Mouse (Mus musculus) hindbrain, embryonic 16.5 days (tissue): ENCODE measurements around the gene Arhgap17. TPM values are rescaled to one million over a fixed set of nuclear protein-coding genes. Genes with fewer than 3 reads are reported as not detected.

Experiments used
- ATAC-seq: fragments of 200-750 bp; cut with Nextera tagmentation; 2 replicates; pipeline ENCODE4 v1.8.0; 2017; ENCODE audit warnings: moderate TSS enrichment, moderate library complexity
- H3K27ac ChIP-seq: fragments of 300-500 bp; sonication (generic); 2 replicates; pipeline ENCODE4 v1.5.1; 2014; ENCODE audit warnings: low read depth, mild to moderate bottlenecking, control low read depth, low read length, moderate library complexity
- H3K27me3 ChIP-seq: fragments of 300-500 bp; sonication (generic); replicated peaks from 2 replicates; pipeline ENCODE4 v1.6.1; 2014; ENCODE audit warnings: low read length; ENCODE audit not compliant: control insufficient read depth, insufficient read depth
- H3K36me3 ChIP-seq: fragments of 300-500 bp; sonication (generic); 2 replicates; pipeline ENCODE4 v1.6.1; 2014; ENCODE audit warnings: mild to moderate bottlenecking, low read length, moderate library complexity, mixed read lengths; ENCODE audit not compliant: control insufficient read depth, insufficient read depth
- H3K4me1 ChIP-seq: fragments of 300-500 bp; sonication (generic); 2 replicates; pipeline ENCODE4 v1.6.1; 2014; ENCODE audit warnings: low read depth, low read length; ENCODE audit not compliant: control insufficient read depth, insufficient read depth
- H3K4me2 ChIP-seq: fragments of 300-500 bp; sonication (generic); 2 replicates; pipeline ENCODE4 v1.6.1; 2014; ENCODE audit warnings: mild to moderate bottlenecking, low read length, control low read depth, moderate library complexity
- H3K4me3 ChIP-seq: fragments of 300-500 bp; sonication (generic); 2 replicates; pipeline ENCODE4 v1.5.1; 2014; ENCODE audit warnings: mild to moderate bottlenecking, low read length, control low read depth, moderate library complexity
- H3K9ac ChIP-seq: fragments of 300-500 bp; sonication (generic); 2 replicates; pipeline ENCODE4 v1.6.1; 2014; ENCODE audit warnings: low read depth, mild to moderate bottlenecking, control low read depth, low read length, moderate library complexity
- H3K9me3 ChIP-seq: fragments of 300-500 bp; sonication (generic); 2 replicates; pipeline ENCODE4 v1.6.1; 2014; ENCODE audit warnings: mild to moderate bottlenecking, low read length, moderate library complexity; ENCODE audit not compliant: control insufficient read depth
- WGBS: fragments of 180-500 bp; shearing (Covaris S2); extraction: QIAGEN DNeasy Blood & Tissue Kit; methylation state at CpG from one replicate; pipeline ENCODE4 v1.1.7; 2014; 5-methylcytosine and 5-hydroxymethylcytosine counted together
- polyA plus RNA-seq: library from polyadenylated mRNA; unstranded; fragments of >200 nt; fragmentation: Nextera tagmentation; extraction: Ambion mirVana; gene quantifications from 2 replicates; pipeline ENCODE4 v1.2.1, GENCODE M21; 2015

Arhgap17 gene
- polyA plus RNA-seq = 8.8 and 11.2 TPM in 2 replicates

- ATAC-seq = peak; percentile 97
- under 1% methylated on average over 64 of the region's 64 CpGs for WGBS
- H3K9me3 ChIP-seq = no peaks in the 10 kb centered on the region
Observed at GRCm38 (mm10) chr7:123369759-123370481, at the start of gene Arhgap17, which contains the start of gene Lcmt1. TSS of gene Arhgap17 (minus strand) at chr7:123369915. TSS of gene Lcmt1 (plus strand) at chr7:123369784.

GRCm38 (mm10) chr7:123417661-123418060 is 47.9 kb upstream of the Arhgap17 start:
- H3K27me3 ChIP-seq = no peaks in the 10 kb centered on the region
- no peaks in the 10 kb centered on the region for H3K9me3 ChIP-seq
- H3K36me3 ChIP-seq = peaks cover 20% of the 10 kb centered on the region
- no peak for ATAC-seq
- H3K4me1 ChIP-seq = no peaks in the 10 kb centered on the region
- no peak overlapping the region for H3K4me3 ChIP-seq
- WGBS = 83% methylated on average over 3 of the region's 3 CpGs
- no peak overlapping the region for H3K9ac ChIP-seq
- no peak overlapping the region for H3K4me2 ChIP-seq
- no peak overlapping the region for H3K27ac ChIP-seq

More at GRCm38 (mm10) chr7:123369759-123370481, at the start of gene Arhgap17, which contains the start of gene Lcmt1:
- Histone ChIP-seq H3K9ac (peak within 1 kb of the TSS; percentile 85), H3K4me3 (peak within 1 kb of the TSS; percentile 89), H3K27ac (peak within 1 kb of the TSS; percentile 88), H3K4me2 (peak within 1 kb of the TSS; percentile 97), H3K27me3 (no peaks in the 10 kb centered on the region), H3K36me3 (no peaks in the 10 kb centered on the region), H3K4me1 (peaks cover 26% of the 10 kb centered on the region)

- no peak overlapping the region for H3K9ac ChIP-seq
- no peaks in the 10 kb centered on the region for H3K27me3 ChIP-seq
- H3K36me3 ChIP-seq = peaks cover 14% of the 10 kb centered on the region
- H3K4me1 ChIP-seq = no peaks in the 10 kb centered on the region
- no peak overlapping the region for H3K4me2 ChIP-seq
- 86% methylated on average over 4 of the region's 4 CpGs for WGBS
- no peaks in the 10 kb centered on the region for H3K9me3 ChIP-seq
- no peak overlapping the region for H3K4me3 ChIP-seq
- no peak for ATAC-seq
- no peak overlapping the region for H3K27ac ChIP-seq
Observed at GRCm38 (mm10) chr7:123416803-123417202, 47.1 kb upstream of the Arhgap17 start.

GRCm38 (mm10) chr7:123412143-123412542 is 42.4 kb upstream of the Arhgap17 start:
- H3K27me3 ChIP-seq = no peaks in the 10 kb centered on the region
- H3K9me3 ChIP-seq = no peaks in the 10 kb centered on the region
- no peak overlapping the region for H3K9ac ChIP-seq
- no peak overlapping the region for H3K4me3 ChIP-seq
- H3K4me2 ChIP-seq = no peak overlapping the region
- WGBS = 75% methylated on average over 3 of the region's 3 CpGs
- peaks cover 6% of the 10 kb centered on the region; the same call in 1 of the 2 replicates for H3K36me3 ChIP-seq
- H3K4me1 ChIP-seq = no peaks in the 10 kb centered on the region
- H3K27ac ChIP-seq = no peak overlapping the region
- ATAC-seq = no peak

- no peaks in the 10 kb centered on the region for H3K4me1 ChIP-seq
- ATAC-seq = no peak
- H3K4me3 ChIP-seq = no peak overlapping the region
- no peak overlapping the region for H3K9ac ChIP-seq
- H3K4me2 ChIP-seq = no peak overlapping the region
- no peaks in the 10 kb centered on the region for H3K27me3 ChIP-seq
- no peaks in the 10 kb centered on the region for H3K9me3 ChIP-seq
- no peak overlapping the region for H3K27ac ChIP-seq
- H3K36me3 ChIP-seq = peaks cover 6% of the 10 kb centered on the region; the same call in 1 of the 2 replicates
- 96% methylated on average over 1 of the region's 1 CpGs for WGBS
Observed at GRCm38 (mm10) chr7:123411109-123411508, 41.4 kb upstream of the Arhgap17 start.

GRCm38 (mm10) chr7:123410502-123410901 is 40.8 kb upstream of the Arhgap17 start:
- Histone ChIP-seq H3K9ac (no peak overlapping the region), H3K4me1 (no peaks in the 10 kb centered on the region), H3K27ac (no peak overlapping the region), H3K36me3 (peaks cover 6% of the 10 kb centered on the region; the same call in 1 of the 2 replicates), H3K4me3 (no peak overlapping the region), H3K4me2 (no peak overlapping the region), H3K27me3 (no peaks in the 10 kb centered on the region), H3K9me3 (no peaks in the 10 kb centered on the region)
- ATAC-seq = no peak
- WGBS = 95% methylated on average over 7 of the region's 7 CpGs

GRCm38 (mm10) chr7:123406988-123407387 is 37.3 kb upstream of the Arhgap17 start:
- ATAC-seq = no peak
- Histone ChIP-seq H3K4me1 (no peaks in the 10 kb centered on the region), H3K4me3 (no peak overlapping the region), H3K36me3 (peaks cover 15% of the 10 kb centered on the region; the same call in 1 of the 2 replicates), H3K27me3 (no peaks in the 10 kb centered on the region), H3K9ac (no peak overlapping the region), H3K9me3 (no peaks in the 10 kb centered on the region), H3K4me2 (no peak overlapping the region), H3K27ac (no peak overlapping the region)
- 85% methylated on average over 4 of the region's 4 CpGs for WGBS

GRCm38 (mm10) chr7:123405619-123406018 is 35.9 kb upstream of the Arhgap17 start:
- no peak overlapping the region for H3K27ac ChIP-seq
- no peaks in the 10 kb centered on the region for H3K27me3 ChIP-seq
- H3K9ac ChIP-seq = no peak overlapping the region
- WGBS = 92% methylated on average over 3 of the region's 3 CpGs
- H3K4me2 ChIP-seq = no peak overlapping the region
- no peak overlapping the region for H3K4me3 ChIP-seq
- H3K4me1 ChIP-seq = no peaks in the 10 kb centered on the region
- no peak for ATAC-seq
- H3K36me3 ChIP-seq = 0 out of 2 replicates have a peak, but pooled peaks cover 8% of the 10 kb centered on the region
- H3K9me3 ChIP-seq = no peaks in the 10 kb centered on the region

- H3K36me3 ChIP-seq = 0 out of 2 replicates have a peak, but pooled peaks cover 8% of the 10 kb centered on the region
- WGBS = 91% methylated on average over 6 of the region's 6 CpGs
- H3K4me1 ChIP-seq = no peaks in the 10 kb centered on the region
- H3K9ac ChIP-seq = no peak overlapping the region
- H3K9me3 ChIP-seq = no peaks in the 10 kb centered on the region
- ATAC-seq = no peak
- no peaks in the 10 kb centered on the region for H3K27me3 ChIP-seq
- no peak overlapping the region for H3K27ac ChIP-seq
- no peak overlapping the region for H3K4me2 ChIP-seq
- H3K4me3 ChIP-seq = no peak overlapping the region
Observed at GRCm38 (mm10) chr7:123404198-123404597, 34.5 kb upstream of the Arhgap17 start.
